Mouse (Mus musculus): Measurements from ENCODE around the gene Gm42688.

DNA sequence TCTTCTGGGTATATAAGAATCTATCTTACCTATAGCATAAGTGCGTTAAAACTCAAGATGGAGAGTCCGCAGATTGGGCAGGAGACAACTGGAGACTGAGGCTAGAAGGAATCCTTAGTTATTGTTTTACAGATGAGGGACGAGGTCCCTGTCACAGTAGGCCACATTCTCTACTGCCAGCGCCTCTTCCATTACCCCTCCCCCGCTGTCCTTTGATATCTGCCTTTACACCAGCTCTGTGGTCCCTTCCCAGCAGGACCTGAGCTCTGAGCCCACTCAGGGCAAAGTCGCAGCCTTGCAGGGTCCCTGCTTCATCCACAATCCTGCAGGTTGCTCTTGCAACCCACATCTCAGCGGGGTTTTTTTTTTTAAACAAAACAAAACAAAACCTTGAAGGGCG, 33.2 kb upstream of the Gm42688 start:
- TF ChIP-seq CTCF (IDR thresholded peaks at IDR 0.05; ENCODE audit: low read depth, low read length) (no peak), GATA1 (IDR thresholded peaks at IDR 0.05; ENCODE audit: borderline replicate concordance, low read length) (no peak), POLR2AphosphoS5 (IDR thresholded peaks at IDR 0.05; ENCODE audit: insufficient replicate concordance, low read depth, low read length) (no peak), TAL1 (conservative IDR thresholded peaks at IDR 0.05; ENCODE audit: low read depth, low read length) (no peak), GATA2 (IDR thresholded peaks at IDR 0.05; ENCODE audit: borderline replicate concordance, low read depth, low read length) (no peak)

Data from G1E (cell line).